Mouse (Mus musculus): ENCODE data around the gene Olfr470.
"Not testable (repeated sequence)": the region's sequence is repeated elsewhere in the genome, so short reads cannot be mapped to it uniquely, and the experiment has no call there.

Olfr470 gene

GRCm38 (mm10) chr7:107847390-107847789 lies at the start of gene Olfr470:
Olfr470 (minus strand) TSS chr7:107847490.
- not testable (repeated sequence) for DNase-seq (ENCODE audit: low spot score)

GRCm38 (mm10) chr7:107841719-107842118 lies 5.6 kb downstream of the Olfr470 start:
- DNase-seq (ENCODE audit: low spot score), result no peak

- DNase-seq (ENCODE audit: low spot score), result not testable (repeated sequence)
These were observed 21.8 kb downstream of the Olfr470 start, which contains the start of gene Olfr469 for GRCm38 (mm10) chr7:107825441-107825840. Olfr469 (minus strand) TSS chr7:107825541.

GRCm38 (mm10) chr7:107823867-107824266 lies 23.4 kb downstream of the Olfr470 start:
- DNase-seq (ENCODE audit: low spot score), result not testable (repeated sequence)

GRCm38 (mm10) chr7:107819442-107819841 lies 27.8 kb downstream of the Olfr470 start:
- DNase-seq (ENCODE audit: low spot score), result no peak

GRCm38 (mm10) chr7:107811963-107812362 lies 35.3 kb downstream of the Olfr470 start, which contains the start of gene Olfr467:
Olfr467 (plus strand) TSS chr7:107812263.
- no peak for DNase-seq (ENCODE audit: low spot score)

GRCm38 (mm10) chr7:107802138-107802537 lies 45.2 kb downstream of the Olfr470 start:
- DNase-seq (ENCODE audit: low spot score), result no peak

- no peak for DNase-seq (ENCODE audit: low spot score)
These were observed 46.2 kb downstream of the Olfr470 start, which contains the start of gene Ovch2 for GRCm38 (mm10) chr7:107801108-107801507. Ovch2 (minus strand) TSS chr7:107801208.

- no peak for DNase-seq (ENCODE audit: low spot score)
These were observed 50.8 kb downstream of the Olfr470 start for GRCm38 (mm10) chr7:107796500-107796899.
